Mouse (Mus musculus) liver, embryonic 15.5 days (tissue): ENCODE measurements around the gene 1110017D15Rik. TPM values are rescaled to one million over a fixed set of nuclear protein-coding genes. Genes with fewer than 3 reads are reported as not detected.

ENCODE experiments used
- ATAC-seq: fragments of 200-750 bp; cut with Nextera tagmentation; 2 replicates; pipeline ENCODE4 v1.8.0; 2017; ENCODE audit warnings: moderate number of reproducible peaks, mild to moderate bottlenecking, moderate library complexity; ENCODE audit not compliant: insufficient read depth
- H3K27ac ChIP-seq: fragments of 300-500 bp; sonication (generic); replicated peaks from 2 replicates; pipeline ENCODE4 v1.5.1; 2015; ENCODE audit warnings: mild to moderate bottlenecking, inconsistent platforms
- H3K27me3 ChIP-seq: fragments of 300-500 bp; sonication (generic); 2 replicates; pipeline ENCODE4 v1.6.1; 2015; ENCODE audit warnings: mild to moderate bottlenecking, inconsistent platforms
- H3K36me3 ChIP-seq: fragments of 300-500 bp; sonication (generic); replicated peaks from 2 replicates; pipeline ENCODE4 v1.6.1; 2015; ENCODE audit warnings: moderate library complexity, mild to moderate bottlenecking, inconsistent platforms
- H3K4me1 ChIP-seq: fragments of 300-500 bp; sonication (generic); replicated peaks from 2 replicates; pipeline ENCODE4 v1.6.1; 2015; ENCODE audit warnings: inconsistent platforms
- H3K4me2 ChIP-seq: fragments of 300-500 bp; sonication (generic); 2 replicates; pipeline ENCODE4 v1.6.1; 2015; ENCODE audit warnings: moderate library complexity, mild to moderate bottlenecking, inconsistent platforms
- H3K4me3 ChIP-seq: fragments of 300-500 bp; sonication (generic); replicated peaks from 2 replicates; pipeline ENCODE4 v1.5.1; 2015; ENCODE audit warnings: mild to moderate bottlenecking, inconsistent platforms
- H3K9ac ChIP-seq: fragments of 300-500 bp; sonication (generic); 2 replicates; pipeline ENCODE4 v1.6.1; 2015; ENCODE audit warnings: moderate library complexity, mild to moderate bottlenecking, inconsistent platforms
- H3K9me3 ChIP-seq: fragments of 300-500 bp; sonication (generic); replicated peaks from 2 replicates; pipeline ENCODE4 v1.6.1; 2016; ENCODE audit warnings: inconsistent platforms
- WGBS: fragments of 180-500 bp; shearing (Covaris S2); methylation state at CpG from one replicate; pipeline ENCODE4 v1.1.7; 2015; ENCODE audit warnings: mixed read lengths; ENCODE audit not compliant: insufficient replicate concordance; 5-methylcytosine and 5-hydroxymethylcytosine counted together
- polyA plus RNA-seq: library from polyadenylated mRNA; unstranded; fragments of >200 nt; fragmentation: Nextera tagmentation; extraction: Ambion mirVana; gene quantifications from 2 replicates; pipeline ENCODE4 v1.2.1, GENCODE M21; 2015

1110017D15Rik gene
- not detected in 2 replicates for polyA plus RNA-seq

GRCm38 (mm10) chr4:41517233-41517632 is at the start of gene 1110017D15Rik:
TSS of gene 1110017D15Rik (minus strand) at chr4:41517333.
- WGBS, result 51% methylated on average over 2 of the region's 2 CpGs
- Histone ChIP-seq H3K9ac (no peak within 1 kb of the TSS), H3K9me3 (no peaks in the 10 kb centered on the region), H3K27ac (no peak within 1 kb of the TSS), H3K4me3 (no peak within 1 kb of the TSS), H3K4me1 (no peaks in the 10 kb centered on the region), H3K27me3 (peaks cover 25% of the 10 kb centered on the region), H3K4me2 (no peak within 1 kb of the TSS), H3K36me3 (no peaks in the 10 kb centered on the region)
- no peak for ATAC-seq

GRCm38 (mm10) chr4:41566123-41566522 is 49.0 kb upstream of the 1110017D15Rik start:
- ATAC-seq, result no peak
- WGBS, result 29% methylated on average over 3 of the region's 3 CpGs
- H3K9ac ChIP-seq, result no peak overlapping the region
- H3K4me3 ChIP-seq, result no peak overlapping the region
- H3K9me3 ChIP-seq, result no peaks in the 10 kb centered on the region
- no peaks in the 10 kb centered on the region for H3K36me3 ChIP-seq
- H3K27ac ChIP-seq, result no peak overlapping the region
- peaks cover 40% of the 10 kb centered on the region for H3K27me3 ChIP-seq
- H3K4me1 ChIP-seq, result peaks cover 19% of the 10 kb centered on the region
- H3K4me2 ChIP-seq, result no peak overlapping the region

DNA sequence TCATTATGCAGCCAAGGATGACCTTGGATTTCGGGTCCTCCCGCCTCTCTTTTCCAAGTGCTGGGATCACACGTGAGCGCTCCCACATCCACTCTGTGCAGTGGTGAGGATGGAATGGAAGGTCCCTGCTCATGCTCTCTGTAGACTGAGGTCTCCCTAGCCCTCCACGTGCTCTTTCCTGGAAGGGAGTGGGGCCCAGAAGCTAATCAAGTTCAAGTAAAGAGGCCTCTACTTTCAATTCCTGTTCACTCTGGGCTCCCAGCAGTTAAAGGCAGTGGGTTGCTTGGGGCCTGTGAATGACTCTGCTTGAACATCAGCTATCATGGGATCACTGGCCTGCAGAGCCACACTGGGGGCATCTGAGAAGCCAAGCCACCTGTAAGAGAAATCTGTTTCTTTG is 46.2 kb upstream of the 1110017D15Rik start:
- H3K9me3 ChIP-seq, result no peaks in the 10 kb centered on the region

DNA sequence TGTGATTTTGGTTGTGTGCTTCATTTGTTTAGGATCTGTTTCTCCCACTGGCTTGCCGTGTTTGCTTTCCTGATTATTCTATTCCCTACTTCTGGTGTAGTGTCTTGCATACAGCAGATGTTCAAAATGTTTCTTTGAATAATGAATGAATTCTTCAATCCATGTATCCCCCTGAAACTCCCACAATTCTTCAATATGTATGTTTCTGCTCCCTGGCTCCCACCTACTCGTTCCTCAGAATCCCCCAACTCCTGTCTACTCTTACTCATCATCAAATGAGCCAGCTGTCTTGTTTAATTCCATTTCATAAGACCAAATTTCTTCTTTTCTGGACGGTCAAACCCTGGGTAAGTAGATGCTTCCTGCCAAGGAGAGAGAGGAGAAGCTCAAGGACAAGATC is 40.0 kb upstream of the 1110017D15Rik start:
- Histone ChIP-seq H3K27ac (no peak overlapping the region), H3K9me3 (no peaks in the 10 kb centered on the region), H3K4me2 (no peak overlapping the region), H3K4me3 (no peak overlapping the region), H3K36me3 (no peaks in the 10 kb centered on the region), H3K27me3 (no peaks in the 10 kb centered on the region), H3K4me1 (no peaks in the 10 kb centered on the region; the same call in 1 of the 2 replicates), H3K9ac (no peak overlapping the region)
- ATAC-seq, result no peak
- WGBS, result 47% methylated on average over 3 of the region's 3 CpGs

More for the DNA sequence above, 46.2 kb upstream of the 1110017D15Rik start:
- Histone ChIP-seq H3K4me3 (no peak overlapping the region), H3K9ac (no peak overlapping the region), H3K36me3 (no peaks in the 10 kb centered on the region), H3K27me3 (peaks cover 23% of the 10 kb centered on the region), H3K4me2 (no peak overlapping the region), H3K4me1 (peaks cover 2% of the 10 kb centered on the region), H3K27ac (no peak overlapping the region)
- no peak for ATAC-seq
- WGBS, result 60% methylated on average over 5 of the region's 5 CpGs

GRCm38 (mm10) chr4:41556311-41556953 is 39.3 kb upstream of the 1110017D15Rik start:
- Histone ChIP-seq H3K27me3 (no peaks in the 10 kb centered on the region), H3K4me3 (no peak overlapping the region), H3K4me1 (no peaks in the 10 kb centered on the region; the same call in 1 of the 2 replicates), H3K9me3 (no peaks in the 10 kb centered on the region), H3K27ac (no peak overlapping the region), H3K4me2 (no peak overlapping the region), H3K36me3 (no peaks in the 10 kb centered on the region), H3K9ac (no peak overlapping the region)
- 33% methylated on average over 5 of the region's 5 CpGs for WGBS
- no peak for ATAC-seq

DNA sequence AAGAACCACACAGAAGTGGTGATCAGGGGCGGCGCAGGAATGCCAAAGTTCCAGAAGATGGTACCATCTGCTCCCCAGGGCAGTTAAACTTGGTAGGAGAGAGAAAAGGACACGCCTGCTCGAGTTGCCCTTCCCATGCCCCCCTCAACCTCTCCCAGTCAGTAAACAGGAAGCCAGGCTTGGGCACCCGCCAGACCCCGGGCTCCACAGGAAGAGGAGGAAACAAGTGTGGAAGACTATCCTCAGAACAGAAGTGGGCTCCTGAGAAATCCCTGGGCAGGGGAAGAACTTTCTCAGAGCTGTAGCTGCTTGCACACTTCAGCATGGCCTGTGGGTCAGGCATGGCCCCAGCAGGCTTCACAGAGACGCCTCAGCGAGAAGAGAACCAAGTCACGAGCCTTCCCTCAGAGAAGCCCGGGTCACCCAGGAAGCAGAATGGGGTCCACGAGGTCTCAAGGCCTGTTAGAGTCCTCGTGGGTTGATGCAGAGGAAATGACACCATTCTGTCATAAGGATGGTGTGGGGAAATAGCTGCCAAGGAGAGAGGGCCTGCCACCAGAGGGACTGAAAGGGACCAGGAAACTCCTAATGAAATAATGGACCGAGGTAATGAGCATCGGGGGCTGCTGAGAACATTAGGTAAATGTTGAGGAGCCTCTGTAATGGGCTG is 38.0 kb upstream of the 1110017D15Rik start:
- no peak overlapping the region for H3K4me3 ChIP-seq
- no peaks in the 10 kb centered on the region; the same call in 1 of the 2 replicates for H3K4me1 ChIP-seq
- 28% methylated on average over 14 of the region's 14 CpGs for WGBS
- H3K4me2 ChIP-seq, result no peak overlapping the region
- no peak overlapping the region for H3K27ac ChIP-seq
- no peak for ATAC-seq
- H3K9ac ChIP-seq, result no peak overlapping the region
- no peaks in the 10 kb centered on the region for H3K27me3 ChIP-seq
- H3K36me3 ChIP-seq, result no peaks in the 10 kb centered on the region
- no peaks in the 10 kb centered on the region for H3K9me3 ChIP-seq

DNA sequence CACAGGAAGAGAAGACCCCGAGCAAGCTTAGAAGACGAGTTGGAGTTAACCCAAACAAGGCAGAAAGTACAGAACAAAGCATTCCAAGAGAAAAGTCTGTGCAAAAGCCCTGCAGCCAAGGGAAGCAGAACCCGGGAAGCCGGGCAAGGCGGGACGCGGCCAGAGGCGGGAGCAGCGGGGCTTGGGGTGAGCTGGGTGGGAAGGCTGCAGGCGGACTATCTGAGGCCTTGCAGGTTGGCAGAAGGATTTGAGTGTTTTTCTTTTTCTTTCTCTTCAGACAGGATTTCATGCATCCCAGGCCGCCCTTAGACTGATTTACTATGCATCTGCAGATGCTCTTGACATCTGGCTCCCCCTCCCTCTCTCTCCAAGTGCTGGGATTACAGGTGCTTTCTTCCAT is 36.0 kb upstream of the 1110017D15Rik start:
- no peak overlapping the region for H3K27ac ChIP-seq
- WGBS, result 74% methylated on average over 11 of the region's 11 CpGs
- no peaks in the 10 kb centered on the region; the same call in 1 of the 2 replicates for H3K4me1 ChIP-seq
- ATAC-seq, result no peak
- H3K9ac ChIP-seq, result no peak overlapping the region
- H3K27me3 ChIP-seq, result no peaks in the 10 kb centered on the region
- no peak overlapping the region for H3K4me2 ChIP-seq
- no peaks in the 10 kb centered on the region for H3K9me3 ChIP-seq
- no peak overlapping the region for H3K4me3 ChIP-seq
- no peaks in the 10 kb centered on the region for H3K36me3 ChIP-seq

DNA sequence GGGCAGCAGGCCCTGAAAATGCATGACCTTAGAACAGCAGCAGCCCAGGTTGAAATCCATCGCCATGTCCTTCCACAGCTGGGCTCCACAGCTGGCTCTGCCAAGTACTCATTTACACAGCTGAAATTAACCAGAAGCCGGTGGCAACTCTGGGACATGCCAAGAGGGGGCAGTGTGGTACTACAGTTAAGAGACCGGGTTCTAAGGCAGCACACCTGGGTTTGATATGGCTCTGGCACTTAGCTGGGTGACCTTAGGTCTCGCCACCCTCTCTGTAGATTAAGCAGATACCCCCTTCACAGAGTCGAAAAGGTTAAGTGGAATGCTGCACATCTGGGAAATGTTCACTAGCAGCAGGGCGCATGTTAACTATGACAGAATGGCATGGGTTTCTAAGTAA is 35.4 kb upstream of the 1110017D15Rik start:
- H3K9ac ChIP-seq, result no peak overlapping the region
- no peaks in the 10 kb centered on the region for H3K9me3 ChIP-seq
- no peak for ATAC-seq
- H3K4me2 ChIP-seq, result no peak overlapping the region
- WGBS, result 30% methylated on average over 6 of the region's 6 CpGs
- no peaks in the 10 kb centered on the region for H3K36me3 ChIP-seq
- H3K4me3 ChIP-seq, result no peak overlapping the region
- H3K27ac ChIP-seq, result no peak overlapping the region
- H3K4me1 ChIP-seq, result no peaks in the 10 kb centered on the region; the same call in 1 of the 2 replicates
- no peaks in the 10 kb centered on the region for H3K27me3 ChIP-seq

- H3K4me2 ChIP-seq, result no peak overlapping the region
- H3K9me3 ChIP-seq, result no peaks in the 10 kb centered on the region
- no peak overlapping the region for H3K9ac ChIP-seq
- no peak overlapping the region for H3K27ac ChIP-seq
- no peaks in the 10 kb centered on the region for H3K4me1 ChIP-seq
- WGBS, result 65% methylated on average over 1 of the region's 1 CpGs
- ATAC-seq, result no peak
- H3K27me3 ChIP-seq, result no peaks in the 10 kb centered on the region
- H3K4me3 ChIP-seq, result no peak overlapping the region
- no peaks in the 10 kb centered on the region for H3K36me3 ChIP-seq
These were observed 30.0 kb upstream of the 1110017D15Rik start for GRCm38 (mm10) chr4:41547086-41547485.

- H3K4me2 ChIP-seq, result no peak overlapping the region
- no peak for ATAC-seq
- WGBS, result 17% methylated on average over 8 of the region's 8 CpGs
These were observed 28.9 kb upstream of the 1110017D15Rik start for GRCm38 (mm10) chr4:41545985-41546384.

GRCm38 (mm10) chr4:41542136-41542535 is 25.0 kb upstream of the 1110017D15Rik start:
- no peak overlapping the region for H3K4me2 ChIP-seq
- no peaks in the 10 kb centered on the region for H3K4me1 ChIP-seq
- no peaks in the 10 kb centered on the region for H3K9me3 ChIP-seq
- no peak for ATAC-seq
- H3K27me3 ChIP-seq, result no peaks in the 10 kb centered on the region
- H3K27ac ChIP-seq, result no peak overlapping the region
- 51% methylated on average over 8 of the region's 8 CpGs for WGBS
- H3K9ac ChIP-seq, result no peak overlapping the region
- no peak overlapping the region for H3K4me3 ChIP-seq
- no peaks in the 10 kb centered on the region for H3K36me3 ChIP-seq

More at GRCm38 (mm10) chr4:41545985-41546384, 28.9 kb upstream of the 1110017D15Rik start:
- Histone ChIP-seq H3K4me3 (no peak overlapping the region), H3K9me3 (no peaks in the 10 kb centered on the region), H3K9ac (no peak overlapping the region), H3K4me1 (no peaks in the 10 kb centered on the region), H3K27me3 (no peaks in the 10 kb centered on the region), H3K36me3 (no peaks in the 10 kb centered on the region), H3K27ac (no peak overlapping the region)
